In the genomic region with DNA sequence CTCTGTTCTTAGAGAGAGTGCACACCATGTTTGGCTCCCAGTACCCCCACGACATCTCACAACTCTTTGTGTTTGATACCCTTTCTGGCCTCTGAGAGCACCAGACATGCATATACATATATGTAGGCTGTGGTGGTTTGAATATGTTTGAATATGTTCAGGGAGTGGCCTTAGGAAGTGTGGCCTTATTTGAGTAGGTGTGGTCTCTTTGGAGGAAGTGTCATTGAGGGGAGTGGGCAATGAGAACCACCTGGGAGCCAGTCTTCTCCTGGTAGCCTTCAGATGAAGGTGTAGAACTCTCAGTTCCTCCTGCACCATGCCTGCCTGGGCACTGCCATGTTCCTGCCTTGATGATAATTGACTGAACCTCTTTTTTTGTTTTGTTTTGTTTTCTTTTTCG, we compare ENCODE assay signal across 27 mouse cellular contexts. TPM values are rescaled to one million over a fixed set of nuclear protein-coding genes. Genes with fewer than 3 reads are reported as not detected.
"Had no signal": no experiment of that assay in that cellular context is flagged by ENCODE, and none has a peak within 500 bp of the region (broad histone marks: within the 10 kb centered on the region; RNA-seq: fewer than 3 reads in every experiment).

No protein-coding gene starts in this region.

- H3K27me3 ChIP-seq: heart, embryonic 12.5 days; hindbrain, embryonic 13.5 days; hindbrain, embryonic 15.5 days; intestine, embryonic 15.5 days; kidney, embryonic 15.5 days; limb, embryonic 12.5 days had no signal

- DNase-seq: gastrocnemius, postnatal 14 days; gastrocnemius, postnatal 36 days; heart, adult 18-20 months; heart, postnatal 10 days; heart, postnatal 36 days; kidney, adult 18-20 months; kidney, adult 8-10 months; kidney, postnatal 14 days; kidney, postnatal 4 days; liver had no signal

- H3K36me3 ChIP-seq: hindbrain, embryonic 15.5 days had no signal

RNA-seq across cellular contexts. Expression of a gene that starts 35.2 kb away (rescaled TPM):
- total RNA-seq: gastrocnemius, adult 18-20 months; gastrocnemius, adult 8-10 months; gastrocnemius, postnatal 14 days; gastrocnemius, postnatal 36 days; heart, adult 18-20 months; heart, adult 8-10 months; heart, postnatal 10 days; heart, postnatal 36 days; hematopoietic stem cell, adult 5-6 weeks; hindbrain, postnatal 0 days; layer of hippocampus, adult 2 months; layer of hippocampus, postnatal 10 days; layer of hippocampus, postnatal 25 days; left cerebral cortex, adult 2 months; left cerebral cortex, postnatal 14 days; left cerebral cortex, postnatal 36 days had no signal
